Mouse (Mus musculus) urinary bladder, adult 2 months (tissue): ENCODE measurements around the gene Rgma. TPM values are rescaled to one million over a fixed set of nuclear protein-coding genes. Genes with fewer than 3 reads are reported as not detected.

Experiments used
- DNase-seq: peaks from one replicate; pipeline ENCODE4 v3.0.0; 2022; ENCODE audit warnings: low spot score
- polyA plus RNA-seq: library from polyadenylated mRNA; depleted of rRNA; stranded (reverse); fragments of >200 nt; gene quantifications from 2 replicates; pipeline ENCODE4 v1.2.3, GENCODE M21; 2012

Gene Rgma
- polyA plus RNA-seq, 1 experiment: 7.2 TPM

DNA sequence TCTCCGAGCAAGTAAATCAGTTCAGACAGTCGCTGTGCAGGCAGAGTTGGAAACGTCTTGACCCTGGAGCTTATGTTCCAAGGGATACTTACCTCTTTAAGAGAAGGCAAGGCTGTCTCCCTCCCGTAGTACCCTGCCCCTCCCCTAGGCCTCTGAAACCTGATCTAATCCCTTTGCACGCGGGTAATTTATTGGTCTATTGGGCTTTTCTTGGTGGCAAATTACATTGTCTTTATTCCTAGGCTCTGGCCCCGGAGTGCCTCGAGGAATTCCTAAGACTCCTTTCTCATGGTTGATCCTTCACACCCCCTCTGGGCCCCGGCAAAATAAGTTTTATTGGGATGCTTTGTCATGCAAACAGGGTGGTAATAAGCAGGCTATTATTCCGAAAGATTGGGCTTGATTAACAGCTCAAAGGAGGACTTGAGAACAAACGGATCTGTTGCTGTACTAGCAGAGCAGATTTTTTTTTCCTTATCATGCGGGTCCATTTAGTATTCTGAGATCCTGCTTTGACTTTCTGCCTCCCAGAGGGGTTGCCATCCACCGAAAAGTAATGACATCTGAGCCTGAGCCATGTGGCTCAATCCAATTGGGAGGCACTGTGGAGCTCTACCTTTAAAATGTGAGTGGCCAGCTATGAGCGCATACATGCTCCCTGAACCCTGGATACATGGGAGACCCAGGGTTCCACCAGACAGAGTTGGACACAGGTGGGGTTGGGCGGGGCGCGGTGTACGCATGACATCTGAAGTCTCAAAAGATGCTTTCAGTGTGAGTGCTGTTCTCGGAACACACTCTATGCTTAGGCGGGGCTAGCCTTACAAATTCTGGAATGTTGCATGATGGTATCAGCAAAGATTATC, 25.0 kb downstream of the Rgma start:
- no peak for DNase-seq

GRCm38 (mm10) chr7:73402106-73402505, 26.8 kb downstream of the Rgma start:
- no peak for DNase-seq

- no peak for DNase-seq
These were observed 27.4 kb downstream of the Rgma start for GRCm38 (mm10) chr7:73402671-73403070.

DNA sequence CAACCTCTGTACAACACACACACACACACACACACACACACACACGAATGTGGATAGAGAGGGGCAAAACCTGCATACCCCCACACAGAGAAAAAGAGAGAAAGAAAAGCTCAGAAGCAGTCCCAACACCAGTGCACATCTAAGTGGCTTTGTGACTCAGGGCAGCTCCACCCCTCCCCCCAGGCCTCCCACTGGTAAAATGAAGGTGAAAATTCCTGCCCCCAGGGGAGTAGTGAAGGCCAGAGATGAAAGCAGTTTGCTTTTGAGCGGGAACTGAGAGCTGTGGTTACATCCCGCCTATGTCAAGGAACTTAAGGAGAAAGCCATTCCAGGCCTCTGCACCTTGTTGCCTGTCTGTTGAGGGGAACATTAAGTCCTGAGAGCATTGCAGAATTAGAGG, 28.2 kb downstream of the Rgma start:
- DNase-seq: no peak

GRCm38 (mm10) chr7:73405550-73405949, 30.2 kb downstream of the Rgma start:
- no peak for DNase-seq

DNA sequence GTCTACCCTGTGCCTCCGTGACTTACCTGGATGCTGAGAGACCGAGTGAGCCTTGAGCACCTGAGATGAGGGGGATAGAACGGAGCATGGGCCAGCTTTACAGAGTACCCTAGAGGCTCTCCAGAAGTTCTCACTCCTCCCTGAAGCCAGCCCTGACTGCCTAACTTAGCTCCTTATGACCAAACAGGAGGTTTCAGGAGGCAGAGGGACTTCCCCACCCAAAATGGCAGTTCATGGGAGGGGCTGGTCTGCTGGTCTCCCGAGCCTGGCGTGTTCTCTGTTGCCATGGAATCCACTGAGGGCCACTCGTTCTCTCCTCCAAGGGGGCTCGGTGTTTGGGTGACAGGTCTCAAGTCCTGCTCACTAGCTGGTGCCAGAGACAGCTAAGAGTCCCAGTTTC, 36.2 kb downstream of the Rgma start:
- DNase-seq: no peak

DNA sequence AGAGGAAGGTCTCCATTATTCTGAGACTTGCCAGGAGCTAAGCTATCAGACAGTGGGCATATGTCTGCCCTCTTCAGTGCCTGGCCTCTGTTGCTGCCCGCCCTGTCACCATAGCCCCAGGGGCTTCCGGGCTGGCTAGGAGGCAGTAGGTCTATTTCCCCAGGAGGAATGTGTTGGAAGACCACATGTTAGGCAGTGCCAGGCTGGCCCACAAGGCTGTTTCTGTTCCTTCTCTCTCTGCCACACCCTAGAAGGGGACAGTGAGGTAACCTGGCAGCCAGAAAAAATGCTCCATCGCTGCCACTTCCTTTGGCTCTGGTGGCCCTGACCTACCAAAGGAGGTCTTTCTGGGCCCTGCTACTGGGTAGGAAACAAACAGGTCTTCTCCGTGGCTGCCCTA, 36.7 kb downstream of the Rgma start:
- DNase-seq: no peak

DNA sequence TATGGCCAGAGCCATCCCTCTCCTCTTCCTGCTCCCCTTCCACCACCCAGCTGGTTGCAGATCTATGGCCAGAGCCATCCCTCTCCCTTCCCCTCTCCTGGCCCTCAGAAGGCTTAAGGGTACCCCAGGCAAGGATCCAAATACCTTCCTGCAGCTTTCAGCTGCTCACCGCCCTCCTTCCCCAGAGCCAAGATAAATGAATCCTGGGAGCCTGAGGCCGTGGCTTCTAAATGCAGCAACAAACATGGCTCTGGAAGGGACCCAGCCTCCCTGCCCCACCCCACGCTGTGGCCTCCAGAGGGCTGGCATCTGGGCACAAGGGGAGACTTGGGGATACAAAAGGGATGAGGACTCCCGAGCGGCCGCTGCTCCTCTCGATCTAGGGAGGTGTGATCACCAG, 37.1 kb downstream of the Rgma start:
- DNase-seq: no peak

- no peak for DNase-seq
These were observed 38.9 kb downstream of the Rgma start for GRCm38 (mm10) chr7:73414192-73414591.

- no peak for DNase-seq
These were observed 44.1 kb downstream of the Rgma start for GRCm38 (mm10) chr7:73419375-73419774.

DNA sequence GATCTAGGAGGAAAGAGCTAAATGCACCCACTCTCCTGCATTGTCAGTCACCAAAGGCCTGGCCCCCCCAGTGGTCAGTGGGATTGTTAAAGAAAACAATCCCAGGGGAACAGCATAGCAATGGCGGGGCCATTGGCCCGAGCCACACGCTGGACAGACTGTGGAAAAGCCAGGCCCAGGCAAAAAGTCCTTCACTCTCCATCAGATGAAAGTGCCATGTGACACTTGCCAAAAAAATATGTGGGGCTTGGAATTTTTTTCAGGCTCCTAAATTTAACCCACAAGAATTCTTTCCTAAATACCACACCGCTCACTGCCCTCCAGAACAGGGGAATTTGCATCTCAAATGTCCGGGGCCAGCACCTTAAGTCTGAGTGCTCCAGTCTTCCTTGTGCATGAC, 45.5 kb downstream of the Rgma start:
- DNase-seq: no peak

DNA sequence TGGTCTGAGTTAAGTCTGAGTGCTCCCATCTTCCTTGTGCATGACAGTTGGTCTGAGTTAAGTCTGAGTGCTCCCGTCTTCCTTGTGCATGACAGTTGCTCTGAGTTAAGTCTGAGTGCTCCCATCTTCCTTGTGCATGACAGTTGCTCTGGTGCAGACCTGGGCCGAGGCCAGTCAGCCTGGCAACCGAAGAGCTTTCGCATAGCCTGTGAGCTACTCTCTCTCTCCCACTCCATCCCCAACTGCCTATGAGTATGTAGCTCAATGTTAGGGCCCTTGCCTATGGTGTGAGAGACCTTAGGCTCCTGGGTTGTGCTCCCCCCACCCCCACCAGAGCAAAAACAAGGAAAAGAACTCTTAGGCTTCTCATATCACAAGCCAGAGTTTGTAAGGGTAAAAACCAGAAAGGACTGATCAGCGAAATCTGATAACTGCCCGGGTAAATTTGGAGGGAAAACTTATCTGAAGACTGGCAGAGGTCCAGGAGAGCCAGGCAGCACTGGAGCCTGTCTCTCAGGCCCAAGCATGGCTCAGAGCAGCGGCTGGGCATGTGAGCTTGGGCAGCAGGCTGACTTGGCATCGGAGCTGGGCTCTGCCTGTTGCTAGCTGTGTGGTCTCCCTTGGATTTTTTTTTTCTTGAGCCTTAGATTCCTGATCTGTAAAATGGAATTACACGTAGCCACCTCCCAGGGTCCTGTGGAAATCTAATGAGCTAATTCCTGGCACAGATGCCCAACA, 46.1 kb downstream of the Rgma start:
- no peak for DNase-seq

DNA sequence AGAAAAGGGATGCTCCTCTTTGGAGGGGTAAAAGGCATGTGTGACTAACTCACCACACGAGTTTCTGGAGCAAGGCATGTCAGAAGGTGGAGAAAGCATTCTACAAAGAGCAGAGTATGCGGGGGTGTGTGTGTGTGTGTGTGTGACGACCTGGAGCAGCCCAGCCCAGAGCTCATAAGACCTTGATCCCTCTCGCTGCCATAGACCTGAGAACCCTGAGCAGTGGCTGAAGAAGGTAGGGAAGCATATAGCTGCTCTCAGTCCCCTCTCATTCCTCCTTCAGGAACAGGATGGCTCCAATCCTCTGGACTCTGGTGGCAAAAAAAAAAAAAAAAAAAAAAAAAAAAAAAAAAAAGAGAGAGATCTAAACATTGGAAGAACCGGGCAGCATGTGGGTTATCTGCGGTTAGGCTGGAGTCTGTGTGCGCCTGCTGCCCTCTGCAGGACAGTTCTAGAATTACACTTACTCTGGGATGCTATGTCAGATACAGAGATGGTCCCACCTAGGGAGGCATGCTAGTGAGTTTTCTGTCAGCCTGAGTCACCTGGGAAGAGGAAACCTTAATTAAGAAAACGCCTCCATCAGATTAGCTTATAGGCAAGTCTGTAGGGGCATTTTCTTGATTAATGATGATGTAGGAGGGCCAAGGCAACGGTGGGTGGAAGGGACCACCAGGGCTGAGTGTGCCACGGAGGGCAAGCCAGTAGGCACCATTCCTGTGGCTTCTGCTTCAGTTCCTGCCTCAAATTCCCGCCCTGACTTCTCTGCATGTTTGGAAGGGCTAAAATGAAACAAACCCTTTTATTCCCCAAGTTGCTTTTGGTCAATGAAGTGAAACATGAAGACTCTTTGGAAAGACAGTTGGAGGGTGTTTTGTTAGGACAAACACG, 47.2 kb downstream of the Rgma start:
- no peak for DNase-seq

GRCm38 (mm10) chr7:73423236-73423635, 47.9 kb downstream of the Rgma start:
- no peak for DNase-seq

DNA sequence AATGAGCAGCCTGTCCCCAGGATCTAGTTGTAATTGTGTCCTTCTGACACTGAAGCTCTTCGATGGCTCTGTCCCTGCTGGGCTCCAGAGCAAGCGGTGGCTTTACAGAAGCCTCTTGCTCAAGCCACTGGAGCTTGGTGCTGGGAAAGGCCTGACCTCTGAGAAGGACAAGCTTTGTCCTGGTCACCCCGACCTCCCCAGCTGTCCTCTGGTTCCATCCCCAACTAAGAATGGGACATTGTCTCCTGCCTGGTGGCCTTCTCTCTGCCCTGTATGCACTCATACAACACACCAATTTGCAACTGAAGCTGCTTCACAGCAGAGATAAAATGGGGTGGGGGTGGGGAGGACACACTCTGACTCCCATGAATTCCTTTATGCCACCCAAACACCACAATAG, 48.9 kb downstream of the Rgma start:
- no peak for DNase-seq

DNA sequence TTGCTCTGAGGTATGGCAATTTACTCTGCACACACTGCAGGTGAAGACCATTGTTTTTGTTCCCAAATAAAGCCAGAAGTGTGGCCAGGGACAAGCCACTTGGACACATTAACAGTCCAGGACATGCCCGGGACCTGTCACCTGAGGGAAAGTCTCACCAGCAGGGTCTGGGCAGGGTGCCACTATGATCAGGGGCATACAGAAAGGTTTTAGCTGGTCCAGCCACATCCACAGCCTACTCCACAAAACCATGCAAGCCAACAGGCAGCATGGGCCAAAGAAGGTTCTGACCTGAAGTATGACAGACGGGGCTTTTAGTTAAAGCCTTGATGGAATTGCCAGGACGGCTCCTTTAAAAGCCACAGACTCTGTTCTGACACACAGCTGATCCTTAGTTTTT, 49.4 kb downstream of the Rgma start:
- no peak for DNase-seq

- no peak for DNase-seq
These were observed 50.1 kb downstream of the Rgma start for GRCm38 (mm10) chr7:73425451-73425850.

DNA sequence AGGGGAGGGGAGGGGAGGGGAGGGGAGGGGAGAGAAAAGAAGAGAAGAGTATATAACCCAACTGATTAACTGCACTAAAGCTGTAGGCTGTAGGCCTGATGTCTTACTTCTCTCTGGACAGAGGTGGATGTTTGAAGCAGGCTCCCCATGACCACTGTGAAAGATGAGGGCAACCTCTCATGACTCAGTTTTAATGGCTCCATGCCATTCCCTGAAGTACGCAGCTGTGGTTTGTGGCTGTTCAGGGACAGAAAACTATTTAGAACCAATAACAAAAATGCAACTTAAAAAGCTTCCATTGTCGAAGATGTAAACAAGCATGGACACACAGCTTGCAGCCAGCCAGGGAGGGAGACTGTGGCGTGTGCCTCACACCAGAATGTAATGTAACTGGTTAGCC, 50.9 kb downstream of the Rgma start:
- DNase-seq: no peak

- peak; percentile 15 for DNase-seq
These were observed 51.6 kb downstream of the Rgma start for GRCm38 (mm10) chr7:73426752-73427386.

- DNase-seq: peak; percentile 16
These were observed 52.5 kb downstream of the Rgma start for GRCm38 (mm10) chr7:73427794-73428193.

DNA sequence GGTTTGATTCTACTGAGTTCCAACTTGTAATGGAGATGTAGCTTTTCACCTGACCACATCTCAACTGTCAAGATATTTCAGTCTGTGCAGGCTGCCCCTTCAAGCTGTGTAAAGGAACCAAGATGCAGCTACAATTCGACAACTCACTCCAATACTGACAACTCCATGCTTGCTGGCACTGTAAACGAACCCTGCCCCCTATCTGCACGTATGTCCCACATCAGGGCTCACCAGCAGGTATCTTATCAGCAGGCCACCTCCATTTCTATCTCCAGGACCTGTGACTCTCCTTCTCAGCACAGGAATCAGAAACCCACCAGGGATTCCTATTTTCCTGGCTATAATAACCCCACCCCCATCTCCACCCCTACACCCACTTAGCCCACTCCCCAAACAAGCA, 53.2 kb downstream of the Rgma start:
- DNase-seq: no peak
